Mouse (Mus musculus) lung, postnatal 4 days (tissue): ENCODE data around the gene Ddi2.
A peak's percentile ranks its signal among the peaks of the same experiment; 100 is the strongest.
"Not testable (repeated sequence)": the region's sequence is repeated elsewhere in the genome, so short reads cannot be mapped to it uniquely, and the experiment has no call there.

Source experiments
- DNase-seq, 2 experiments: peaks; one replicate each; pipeline ENCODE4 v3.0.0; 2021

Ddi2 gene

GRCm38 (mm10) chr4:141722731-141723672 lies at the start of gene Ddi2:
Gene Ddi2, minus strand, starts transcription at chr4:141723419.
- peak; percentile 95 to 97 for DNase-seq

GRCm38 (mm10) chr4:141773019-141773418 lies 49.8 kb upstream of the Ddi2 start:
- not testable (repeated sequence) for DNase-seq

GRCm38 (mm10) chr4:141771823-141772222 lies 48.6 kb upstream of the Ddi2 start:
- DNase-seq: no peak

GRCm38 (mm10) chr4:141769501-141770160 lies 46.4 kb upstream of the Ddi2 start:
- DNase-seq: no peak

- peak; percentile 42 to 77 for DNase-seq
Observed at GRCm38 (mm10) chr4:141767353-141768036, 44.3 kb upstream of the Ddi2 start.

GRCm38 (mm10) chr4:141766668-141767352 lies 43.6 kb upstream of the Ddi2 start:
- DNase-seq: peak; percentile 55 to 73

GRCm38 (mm10) chr4:141766316-141766667 lies 43.1 kb upstream of the Ddi2 start:
- no peak for DNase-seq

GRCm38 (mm10) chr4:141765008-141765407 lies 41.8 kb upstream of the Ddi2 start:
- DNase-seq: no peak

- DNase-seq: no peak
Observed at GRCm38 (mm10) chr4:141763476-141763875, 40.3 kb upstream of the Ddi2 start.

- no peak for DNase-seq
Observed at GRCm38 (mm10) chr4:141762102-141762598, 38.9 kb upstream of the Ddi2 start.

- no peak for DNase-seq
Observed at GRCm38 (mm10) chr4:141760942-141761341, 37.7 kb upstream of the Ddi2 start.

GRCm38 (mm10) chr4:141758874-141759542 lies 35.8 kb upstream of the Ddi2 start:
- no peak for DNase-seq

GRCm38 (mm10) chr4:141757124-141757523 lies 33.9 kb upstream of the Ddi2 start:
- no peak for DNase-seq

GRCm38 (mm10) chr4:141755375-141755930 lies 32.2 kb upstream of the Ddi2 start:
- DNase-seq: no peak

GRCm38 (mm10) chr4:141752076-141752421 lies 28.8 kb upstream of the Ddi2 start:
- DNase-seq: no peak

GRCm38 (mm10) chr4:141751419-141752075 lies 28.3 kb upstream of the Ddi2 start:
- no peak for DNase-seq

GRCm38 (mm10) chr4:141750826-141751225 lies 27.6 kb upstream of the Ddi2 start:
- no peak for DNase-seq

GRCm38 (mm10) chr4:141749557-141749956 lies 26.3 kb upstream of the Ddi2 start:
- no peak for DNase-seq

GRCm38 (mm10) chr4:141746578-141747346 lies 23.5 kb upstream of the Ddi2 start, which contains the start of gene Agmat:
Gene Agmat, plus strand, starts transcription at chr4:141746672.
- DNase-seq: no peak

- DNase-seq: no peak
Observed at GRCm38 (mm10) chr4:141742381-141742780, 19.2 kb upstream of the Ddi2 start.
